Mouse (Mus musculus): ENCODE results near the gene Anapc5. TPM values are rescaled to one million over a fixed set of nuclear protein-coding genes. Genes with fewer than 3 reads are reported as not detected.

Anapc5 gene
- polyA plus RNA-seq (2015; fragmentation: Nextera tagmentation; extraction: Ambion mirVana), result 431 and 432 TPM in 2 replicates

- peaks cover 13% of the 10 kb centered on the region for H3K4me1 ChIP-seq
- H3K9ac ChIP-seq, result peak within 1 kb of the TSS; percentile 83
- under 1% methylated on average over 55 of the region's 55 CpGs for WGBS
- H3K4me3 ChIP-seq, result peak within 1 kb of the TSS; percentile 86
- peaks cover 32% of the 10 kb centered on the region for H3K36me3 ChIP-seq
- H3K27ac ChIP-seq, result peak within 1 kb of the TSS; percentile 95
- peak; percentile 100 for ATAC-seq (ENCODE audit: borderline replicate concordance, extremely low read depth, low FRiP score, low TSS enrichment)
- peak within 1 kb of the TSS; percentile 64 for H3K4me2 ChIP-seq
- H3K27me3 ChIP-seq, result no peaks in the 10 kb centered on the region
- no peaks in the 10 kb centered on the region for H3K9me3 ChIP-seq
Observed at GRCm38 (mm10) chr5:122820777-122821523, at the start of gene Anapc5. Gene Anapc5 (minus strand): TSS chr5:122821339.

- no peak overlapping the region for H3K4me2 ChIP-seq
- H3K4me3 ChIP-seq, result no peak overlapping the region
- H3K9ac ChIP-seq, result no peak overlapping the region
- ATAC-seq (ENCODE audit: borderline replicate concordance, extremely low read depth, low FRiP score, low TSS enrichment), result no peak
- WGBS, result 93% methylated on average over 2 of the region's 2 CpGs
- H3K36me3 ChIP-seq, result peaks cover 52% of the 10 kb centered on the region
- H3K27me3 ChIP-seq, result no peaks in the 10 kb centered on the region
- no peak overlapping the region for H3K27ac ChIP-seq
- H3K4me1 ChIP-seq, result no peaks in the 10 kb centered on the region
- H3K9me3 ChIP-seq, result no peaks in the 10 kb centered on the region
Observed at GRCm38 (mm10) chr5:122863053-122863452, 41.9 kb upstream of the Anapc5 start.

GRCm38 (mm10) chr5:122855858-122856257 is 34.7 kb upstream of the Anapc5 start:
- no peak overlapping the region for H3K9ac ChIP-seq
- H3K9me3 ChIP-seq, result no peaks in the 10 kb centered on the region
- peaks cover 8% of the 10 kb centered on the region for H3K4me1 ChIP-seq
- WGBS, result 70% methylated on average over 3 of the region's 3 CpGs
- no peak overlapping the region for H3K27ac ChIP-seq
- H3K27me3 ChIP-seq, result no peaks in the 10 kb centered on the region
- no peak overlapping the region for H3K4me3 ChIP-seq
- no peaks in the 10 kb centered on the region for H3K36me3 ChIP-seq
- no peak overlapping the region for H3K4me2 ChIP-seq
- ATAC-seq (ENCODE audit: borderline replicate concordance, extremely low read depth, low FRiP score, low TSS enrichment), result no peak

- 71% methylated on average over 2 of the region's 2 CpGs for WGBS
- Histone ChIP-seq H3K27me3 (no peaks in the 10 kb centered on the region), H3K9ac (no peak overlapping the region), H3K4me3 (no peak overlapping the region), H3K9me3 (no peaks in the 10 kb centered on the region), H3K27ac (no peak overlapping the region), H3K36me3 (no peaks in the 10 kb centered on the region), H3K4me2 (no peak overlapping the region), H3K4me1 (peaks cover 16% of the 10 kb centered on the region)
- ATAC-seq (ENCODE audit: borderline replicate concordance, extremely low read depth, low FRiP score, low TSS enrichment), result no peak
Observed at GRCm38 (mm10) chr5:122852611-122853010, 31.5 kb upstream of the Anapc5 start.

GRCm38 (mm10) chr5:122850319-122851002 is 29.3 kb upstream of the Anapc5 start:
- WGBS, result under 1% methylated on average over 38 of the region's 38 CpGs

GRCm38 (mm10) chr5:122849521-122850318 is 28.6 kb upstream of the Anapc5 start, which contains the start of gene Rnf34:
Gene Rnf34 (plus strand): TSS chr5:122850048.
- H3K4me3 ChIP-seq, result peak within 1 kb of the TSS; percentile 86
- peak within 1 kb of the TSS; percentile 88 for H3K27ac ChIP-seq
- ATAC-seq (ENCODE audit: borderline replicate concordance, extremely low read depth, low FRiP score, low TSS enrichment), result peak; percentile 100
- no peaks in the 10 kb centered on the region for H3K9me3 ChIP-seq
- peaks cover 16% of the 10 kb centered on the region for H3K4me1 ChIP-seq
- no peaks in the 10 kb centered on the region for H3K27me3 ChIP-seq
- peak within 1 kb of the TSS; percentile 84 for H3K4me2 ChIP-seq
- H3K36me3 ChIP-seq, result no peaks in the 10 kb centered on the region
- 2% methylated on average over 61 of the region's 61 CpGs for WGBS
- H3K9ac ChIP-seq, result peak within 1 kb of the TSS; percentile 94

More at GRCm38 (mm10) chr5:122850319-122851002, 29.3 kb upstream of the Anapc5 start:
- peak overlapping the region; percentile 94 for H3K9ac ChIP-seq
- peak; percentile 66 for ATAC-seq (ENCODE audit: borderline replicate concordance, extremely low read depth, low FRiP score, low TSS enrichment)
- peak overlapping the region; percentile 86 for H3K4me3 ChIP-seq
- peak overlapping the region; percentile 88 for H3K27ac ChIP-seq
- peak overlapping the region; percentile 84 for H3K4me2 ChIP-seq
- peaks cover 16% of the 10 kb centered on the region for H3K4me1 ChIP-seq
- no peaks in the 10 kb centered on the region for H3K9me3 ChIP-seq
- no peaks in the 10 kb centered on the region for H3K27me3 ChIP-seq
- H3K36me3 ChIP-seq, result no peaks in the 10 kb centered on the region

- Histone ChIP-seq H3K4me1 (no peaks in the 10 kb centered on the region), H3K9me3 (no peaks in the 10 kb centered on the region), H3K4me2 (no peak overlapping the region), H3K36me3 (no peaks in the 10 kb centered on the region), H3K4me3 (no peak overlapping the region), H3K27me3 (no peaks in the 10 kb centered on the region), H3K9ac (no peak overlapping the region), H3K27ac (no peak overlapping the region)
- no peak for ATAC-seq (ENCODE audit: borderline replicate concordance, extremely low read depth, low FRiP score, low TSS enrichment)
- WGBS, result 84% methylated on average over 5 of the region's 5 CpGs
Observed at GRCm38 (mm10) chr5:122843799-122844198, 22.7 kb upstream of the Anapc5 start.

- Histone ChIP-seq H3K4me1 (no peaks in the 10 kb centered on the region), H3K27ac (no peak overlapping the region), H3K4me2 (no peak overlapping the region), H3K9me3 (no peaks in the 10 kb centered on the region), H3K36me3 (no peaks in the 10 kb centered on the region), H3K27me3 (no peaks in the 10 kb centered on the region), H3K9ac (no peak overlapping the region), H3K4me3 (no peak overlapping the region)
- ATAC-seq (ENCODE audit: borderline replicate concordance, extremely low read depth, low FRiP score, low TSS enrichment), result no peak
- WGBS, result 75% methylated on average over 2 of the region's 2 CpGs
Observed at GRCm38 (mm10) chr5:122841126-122841525, 20.0 kb upstream of the Anapc5 start.

GRCm38 (mm10) chr5:122832996-122833395 is 11.9 kb upstream of the Anapc5 start:
- Histone ChIP-seq H3K36me3 (no peaks in the 10 kb centered on the region), H3K4me3 (no peak overlapping the region), H3K4me2 (no peak overlapping the region), H3K9me3 (no peaks in the 10 kb centered on the region), H3K9ac (no peak overlapping the region), H3K4me1 (no peaks in the 10 kb centered on the region), H3K27ac (no peak overlapping the region), H3K27me3 (no peaks in the 10 kb centered on the region)
- ATAC-seq (ENCODE audit: borderline replicate concordance, extremely low read depth, low FRiP score, low TSS enrichment), result no peak
- WGBS, result 78% methylated on average over 10 of the region's 10 CpGs

GRCm38 (mm10) chr5:122832536-122832935 is 11.4 kb upstream of the Anapc5 start:
- 84% methylated on average over 10 of the region's 10 CpGs for WGBS
- no peak overlapping the region for H3K4me3 ChIP-seq
- no peak overlapping the region for H3K4me2 ChIP-seq
- no peaks in the 10 kb centered on the region for H3K27me3 ChIP-seq
- H3K27ac ChIP-seq, result no peak overlapping the region
- no peaks in the 10 kb centered on the region for H3K4me1 ChIP-seq
- H3K9me3 ChIP-seq, result no peaks in the 10 kb centered on the region
- H3K36me3 ChIP-seq, result no peaks in the 10 kb centered on the region
- ATAC-seq (ENCODE audit: borderline replicate concordance, extremely low read depth, low FRiP score, low TSS enrichment), result no peak
- H3K9ac ChIP-seq, result no peak overlapping the region

- ATAC-seq (ENCODE audit: borderline replicate concordance, extremely low read depth, low FRiP score, low TSS enrichment), result no peak
- H3K9me3 ChIP-seq, result no peaks in the 10 kb centered on the region
- WGBS, result 78% methylated on average over 8 of the region's 8 CpGs
- H3K27ac ChIP-seq, result no peak overlapping the region
- H3K4me3 ChIP-seq, result no peak overlapping the region
- no peaks in the 10 kb centered on the region for H3K27me3 ChIP-seq
- H3K4me1 ChIP-seq, result peaks cover 3% of the 10 kb centered on the region
- H3K4me2 ChIP-seq, result no peak overlapping the region
- no peak overlapping the region for H3K9ac ChIP-seq
- H3K36me3 ChIP-seq, result no peaks in the 10 kb centered on the region
Observed at GRCm38 (mm10) chr5:122825099-122825498, 4.0 kb upstream of the Anapc5 start.

Data from lung, embryonic 15.5 days (tissue).